Mouse (Mus musculus): Measurements from ENCODE around the gene Eif3j1. TPM values are rescaled to one million over a fixed set of nuclear protein-coding genes. Genes with fewer than 3 reads are reported as not detected.

Gene Eif3j1
- 6.1 TPM for polyA plus RNA-seq (2012; fragmentation: generic; extraction: Trizol)

GRCm38 (mm10) chr2:122027862-122028755 lies at the start of gene Eif3j1:
Eif3j1 (plus strand) TSS chr2:122028546.
- Histone ChIP-seq H3K27me3 (ENCODE audit: control insufficient read depth, insufficient read depth, insufficient read length) (no peaks in the 10 kb centered on the region), H3K4me3 (peak within 1 kb of the TSS; percentile 56), H3K79me2 (ENCODE audit: control insufficient read depth, insufficient read depth) (peaks cover 34% of the 10 kb centered on the region), H3K36me3 (ENCODE audit: control insufficient read depth, insufficient read depth) (peaks cover 9% of the 10 kb centered on the region), H3ac (ENCODE audit: control insufficient read depth, insufficient read length) (peak within 1 kb of the TSS; percentile 82), H3K4me2 (ENCODE audit: low read depth) (peak within 1 kb of the TSS; percentile 81)
- TF ChIP-seq USF1 (IDR thresholded peaks at IDR 0.05; ENCODE audit: low read depth) = no peak
- no peak for TF ChIP-seq MYOD1 (IDR thresholded peaks at IDR 0.05; ENCODE audit: control insufficient read depth in 1 of 3, insufficient read length in 2 of 3, low read depth in 2 of 3)
- peak; percentile 92 for TF ChIP-seq POLR2A (IDR thresholded peaks at IDR 0.05; ENCODE audit: insufficient read length, low read depth)
- TF ChIP-seq POLR2AphosphoS2 (IDR thresholded peaks at IDR 0.05; ENCODE audit: insufficient read length, low read depth) = peak; percentile 99
- TF ChIP-seq SRF (IDR thresholded peaks at IDR 0.05; ENCODE audit: control insufficient read depth, insufficient read length, low read depth) = no peak
- peak; percentile 15 for TF ChIP-seq REST (IDR thresholded peaks at IDR 0.05; ENCODE audit: insufficient read depth, insufficient read length)

- no peak overlapping the region for H3K4me3 ChIP-seq
- no peaks in the 10 kb centered on the region for H3K27me3 ChIP-seq (ENCODE audit: control insufficient read depth, insufficient read depth, insufficient read length)
- TF ChIP-seq E2F4 (IDR thresholded peaks at IDR 0.05; ENCODE audit: insufficient read depth) = no peak
- TF ChIP-seq TCF3 (IDR thresholded peaks at IDR 0.05; ENCODE audit: insufficient read length, low read depth) = no peak
- TF ChIP-seq SRF (IDR thresholded peaks at IDR 0.05; ENCODE audit: control insufficient read depth, insufficient read length, low read depth) = no peak
- no peak for TF ChIP-seq MYOD1 (IDR thresholded peaks at IDR 0.05; ENCODE audit: control insufficient read depth in 1 of 3, insufficient read length in 2 of 3, low read depth in 2 of 3)
- no peak for TF ChIP-seq USF1 (IDR thresholded peaks at IDR 0.05; ENCODE audit: low read depth)
- TF ChIP-seq MAX (IDR thresholded peaks at IDR 0.05; ENCODE audit: low read depth) = no peak
- no peak for TF ChIP-seq POLR2AphosphoS2 (IDR thresholded peaks at IDR 0.05; ENCODE audit: insufficient read length, low read depth)
- no peak for TF ChIP-seq MYOG (IDR thresholded peaks at IDR 0.05; ENCODE audit: control insufficient read depth in 1 of 3, insufficient read depth in 1 of 3, insufficient read length in 2 of 3, low read depth in 2 of 3)
- TF ChIP-seq CEBPB (IDR thresholded peaks at IDR 0.05; ENCODE audit: insufficient read depth, poor library complexity, severe bottlenecking) = no peak
- no peak for TF ChIP-seq TCF12 (IDR thresholded peaks at IDR 0.05; ENCODE audit: insufficient read depth, poor library complexity, severe bottlenecking)
- TF ChIP-seq REST (IDR thresholded peaks at IDR 0.05; ENCODE audit: insufficient read depth, insufficient read length) = no peak
- no peak for TF ChIP-seq POLR2A (IDR thresholded peaks at IDR 0.05; ENCODE audit: insufficient read length, low read depth)
- no peak overlapping the region for H3ac ChIP-seq (ENCODE audit: control insufficient read depth, insufficient read length)
- H3K4me2 ChIP-seq (ENCODE audit: low read depth) = no peak overlapping the region
- H3K79me2 ChIP-seq (ENCODE audit: control insufficient read depth, insufficient read depth) = no peaks in the 10 kb centered on the region
- peaks cover 36% of the 10 kb centered on the region for H3K36me3 ChIP-seq (ENCODE audit: control insufficient read depth, insufficient read depth)
Measured at GRCm38 (mm10) chr2:121995738-121996137, 32.6 kb upstream of the Eif3j1 start.

- Histone ChIP-seq H3ac (ENCODE audit: control insufficient read depth, insufficient read length) (no peak overlapping the region), H3K36me3 (ENCODE audit: control insufficient read depth, insufficient read depth) (peaks cover 31% of the 10 kb centered on the region), H3K4me3 (no peak overlapping the region), H3K79me2 (ENCODE audit: control insufficient read depth, insufficient read depth) (no peaks in the 10 kb centered on the region), H3K4me2 (ENCODE audit: low read depth) (no peak overlapping the region), H3K27me3 (ENCODE audit: control insufficient read depth, insufficient read depth, insufficient read length) (no peaks in the 10 kb centered on the region)
- TF ChIP-seq CEBPB (IDR thresholded peaks at IDR 0.05; ENCODE audit: insufficient read depth, poor library complexity, severe bottlenecking) (no peak), MYOD1 (IDR thresholded peaks at IDR 0.05; ENCODE audit: control insufficient read depth in 1 of 3, insufficient read length in 2 of 3, low read depth in 2 of 3) (no peak), REST (IDR thresholded peaks at IDR 0.05; ENCODE audit: insufficient read depth, insufficient read length) (no peak), MAX (IDR thresholded peaks at IDR 0.05; ENCODE audit: low read depth) (no peak), TCF3 (IDR thresholded peaks at IDR 0.05; ENCODE audit: insufficient read length, low read depth) (no peak), SRF (IDR thresholded peaks at IDR 0.05; ENCODE audit: control insufficient read depth, insufficient read length, low read depth) (no peak), POLR2AphosphoS2 (IDR thresholded peaks at IDR 0.05; ENCODE audit: insufficient read length, low read depth) (no peak), MYOG (IDR thresholded peaks at IDR 0.05; ENCODE audit: control insufficient read depth in 1 of 3, insufficient read depth in 1 of 3, insufficient read length in 2 of 3, low read depth in 2 of 3) (no peak), E2F4 (IDR thresholded peaks at IDR 0.05; ENCODE audit: insufficient read depth) (no peak), USF1 (IDR thresholded peaks at IDR 0.05; ENCODE audit: low read depth) (no peak), POLR2A (IDR thresholded peaks at IDR 0.05; ENCODE audit: insufficient read length, low read depth) (no peak), TCF12 (IDR thresholded peaks at IDR 0.05; ENCODE audit: insufficient read depth, poor library complexity, severe bottlenecking) (no peak)
Measured at GRCm38 (mm10) chr2:122008832-122009231, 19.5 kb upstream of the Eif3j1 start.

- Histone ChIP-seq H3K4me2 (ENCODE audit: low read depth) (no peak overlapping the region), H3K79me2 (ENCODE audit: control insufficient read depth, insufficient read depth) (no peaks in the 10 kb centered on the region), H3K4me3 (no peak overlapping the region), H3K27me3 (ENCODE audit: control insufficient read depth, insufficient read depth, insufficient read length) (no peaks in the 10 kb centered on the region), H3K36me3 (ENCODE audit: control insufficient read depth, insufficient read depth) (peaks cover 25% of the 10 kb centered on the region), H3ac (ENCODE audit: control insufficient read depth, insufficient read length) (no peak overlapping the region)
- TF ChIP-seq SRF (IDR thresholded peaks at IDR 0.05; ENCODE audit: control insufficient read depth, insufficient read length, low read depth) = no peak
- TF ChIP-seq POLR2AphosphoS2 (IDR thresholded peaks at IDR 0.05; ENCODE audit: insufficient read length, low read depth) = no peak
- no peak for TF ChIP-seq MAX (IDR thresholded peaks at IDR 0.05; ENCODE audit: low read depth)
- no peak for TF ChIP-seq TCF3 (IDR thresholded peaks at IDR 0.05; ENCODE audit: insufficient read length, low read depth)
- no peak for TF ChIP-seq POLR2A (IDR thresholded peaks at IDR 0.05; ENCODE audit: insufficient read length, low read depth)
- no peak for TF ChIP-seq MYOD1 (IDR thresholded peaks at IDR 0.05; ENCODE audit: control insufficient read depth in 1 of 3, insufficient read length in 2 of 3, low read depth in 2 of 3)
- no peak for TF ChIP-seq USF1 (IDR thresholded peaks at IDR 0.05; ENCODE audit: low read depth)
- no peak for TF ChIP-seq CEBPB (IDR thresholded peaks at IDR 0.05; ENCODE audit: insufficient read depth, poor library complexity, severe bottlenecking)
- no peak for TF ChIP-seq MYOG (IDR thresholded peaks at IDR 0.05; ENCODE audit: control insufficient read depth in 1 of 3, insufficient read depth in 1 of 3, insufficient read length in 2 of 3, low read depth in 2 of 3)
- TF ChIP-seq E2F4 (IDR thresholded peaks at IDR 0.05; ENCODE audit: insufficient read depth) = no peak
Measured at GRCm38 (mm10) chr2:122011441-122011840, 16.9 kb upstream of the Eif3j1 start.

All from myocyte (in vitro differentiated cells).